Mouse (Mus musculus): ENCODE data around the gene Olfr777. TPM values are rescaled to one million over a fixed set of nuclear protein-coding genes. Genes with fewer than 3 reads are reported as not detected.

Olfr777 gene
- polyA plus RNA-seq, 1 experiment from 2014 or later, result not detected

DNA sequence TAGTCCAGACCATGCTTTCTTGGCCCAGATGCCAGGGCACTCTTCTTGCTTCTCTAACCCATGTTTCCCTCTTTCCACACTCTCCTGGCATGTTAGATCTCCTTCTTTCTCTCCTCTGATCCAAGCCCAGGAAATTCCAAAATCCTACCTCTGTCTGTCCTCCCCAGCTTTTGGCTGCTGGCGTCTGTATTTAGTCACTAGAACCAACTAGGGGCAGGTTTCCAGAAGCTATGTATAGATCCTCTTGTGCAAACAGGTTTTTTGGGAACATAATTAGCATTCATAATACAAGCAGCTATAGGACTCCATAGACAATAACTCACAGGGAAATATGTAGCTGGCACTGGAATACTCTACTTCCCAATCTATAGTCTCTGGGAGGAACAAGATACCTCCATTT lies 40.5 kb downstream of the Olfr777 start:
- WGBS, result 80% methylated on average over 1 of the region's 1 CpGs
- Histone ChIP-seq H3K9ac (no peak overlapping the region), H3K4me2 (no peak overlapping the region), H3K27me3 (ENCODE audit: insufficient read depth, low read length) (no peaks in the 10 kb centered on the region), H3K9me3 (ENCODE audit: low read depth, low read length) (no peaks in the 10 kb centered on the region), H3K4me1 (ENCODE audit: insufficient read depth) (no peaks in the 10 kb centered on the region), H3K36me3 (ENCODE audit: insufficient read depth) (no peaks in the 10 kb centered on the region), H3K4me3 (ENCODE audit: low read depth, low read length) (no peak overlapping the region), H3K27ac (ENCODE audit: low read depth) (no peak overlapping the region)
- ATAC-seq (ENCODE audit: insufficient read depth) (no peak), DNase-seq (no peak)
- no peak for TF ChIP-seq CTCF (IDR thresholded peaks at IDR 0.05; ENCODE audit: low read depth)

Other genes with a start within 250 kb of the Olfr777 start
- gene Olfr764-ps1, start 231.6 kb downstream of the Olfr777 start, polyA plus RNA-seq (2014; fragmentation: Nextera tagmentation; extraction: Ambion mirVana), result not detected in 2 replicates
- not detected in 2 replicates for gene Olfr765, start 221.5 kb downstream of the Olfr777 start, polyA plus RNA-seq (2014; fragmentation: Nextera tagmentation; extraction: Ambion mirVana)
- not detected in 2 replicates for gene Olfr766-ps1, start 202.5 kb downstream of the Olfr777 start, polyA plus RNA-seq (2014; fragmentation: Nextera tagmentation; extraction: Ambion mirVana)
- not detected in 2 replicates for gene Olfr767, start 188.6 kb downstream of the Olfr777 start, polyA plus RNA-seq (2014; fragmentation: Nextera tagmentation; extraction: Ambion mirVana)
- not detected in 2 replicates for gene Olfr768, start 172.1 kb downstream of the Olfr777 start, polyA plus RNA-seq (2014; fragmentation: Nextera tagmentation; extraction: Ambion mirVana)
- not detected in 2 replicates for gene Olfr769, start 153.6 kb downstream of the Olfr777 start, polyA plus RNA-seq (2014; fragmentation: Nextera tagmentation; extraction: Ambion mirVana)
- not detected in 2 replicates for gene Olfr770, start 132.5 kb downstream of the Olfr777 start, polyA plus RNA-seq (2014; fragmentation: Nextera tagmentation; extraction: Ambion mirVana)
- not detected in 2 replicates for gene Olfr771, start 106.7 kb downstream of the Olfr777 start, polyA plus RNA-seq (2014; fragmentation: Nextera tagmentation; extraction: Ambion mirVana)
- not detected in 2 replicates for gene Olfr772, start 93.6 kb downstream of the Olfr777 start, polyA plus RNA-seq (2014; fragmentation: Nextera tagmentation; extraction: Ambion mirVana)
- not detected in 2 replicates for gene Olfr773, start 84.1 kb downstream of the Olfr777 start, polyA plus RNA-seq (2014; fragmentation: Nextera tagmentation; extraction: Ambion mirVana)
- gene Olfr774, start 35.3 kb downstream of the Olfr777 start, polyA plus RNA-seq (2014; fragmentation: Nextera tagmentation; extraction: Ambion mirVana), result not detected in 2 replicates
- not detected in 2 replicates for gene Olfr775, start 23.1 kb downstream of the Olfr777 start, polyA plus RNA-seq (2014; fragmentation: Nextera tagmentation; extraction: Ambion mirVana)
- gene Olfr776, start 12.4 kb downstream of the Olfr777 start, polyA plus RNA-seq (2014; fragmentation: Nextera tagmentation; extraction: Ambion mirVana), result not detected in 2 replicates
- not detected in 2 replicates for gene Olfr780, start 46.6 kb upstream of the Olfr777 start, polyA plus RNA-seq (2014; fragmentation: Nextera tagmentation; extraction: Ambion mirVana)
- gene Olfr781, start 57.4 kb upstream of the Olfr777 start, polyA plus RNA-seq (2014; fragmentation: Nextera tagmentation; extraction: Ambion mirVana), result not detected in 2 replicates
- not detected in 2 replicates for gene Olfr782, start 77.4 kb upstream of the Olfr777 start, polyA plus RNA-seq (2014; fragmentation: Nextera tagmentation; extraction: Ambion mirVana)
- gene Olfr784, start 112.6 kb upstream of the Olfr777 start, polyA plus RNA-seq (2014; fragmentation: Nextera tagmentation; extraction: Ambion mirVana), result 0.05 and 0.08 TPM in 2 replicates
- gene Olfr785, start 133.9 kb upstream of the Olfr777 start, polyA plus RNA-seq (2014; fragmentation: Nextera tagmentation; extraction: Ambion mirVana), result not detected in 2 replicates
- gene Olfr786, start 155.8 kb upstream of the Olfr777 start, polyA plus RNA-seq (2014; fragmentation: Nextera tagmentation; extraction: Ambion mirVana), result not detected in 2 replicates
- not detected in 2 replicates for gene Olfr787, start 190.4 kb upstream of the Olfr777 start, polyA plus RNA-seq (2014; fragmentation: Nextera tagmentation; extraction: Ambion mirVana)
- gene Olfr788, start 199.5 kb upstream of the Olfr777 start, polyA plus RNA-seq (2014; fragmentation: Nextera tagmentation; extraction: Ambion mirVana), result not detected in 2 replicates
- not detected in 2 replicates for gene Olfr789, start 213.3 kb upstream of the Olfr777 start, polyA plus RNA-seq (2014; fragmentation: Nextera tagmentation; extraction: Ambion mirVana)
- not detected in 2 replicates for gene Olfr790, start 227.0 kb upstream of the Olfr777 start, polyA plus RNA-seq (2014; fragmentation: Nextera tagmentation; extraction: Ambion mirVana)

Measured in lung, embryonic 14.5 days (tissue).